Mouse (Mus musculus): Measurements from ENCODE around the gene Dll4.

DNA sequence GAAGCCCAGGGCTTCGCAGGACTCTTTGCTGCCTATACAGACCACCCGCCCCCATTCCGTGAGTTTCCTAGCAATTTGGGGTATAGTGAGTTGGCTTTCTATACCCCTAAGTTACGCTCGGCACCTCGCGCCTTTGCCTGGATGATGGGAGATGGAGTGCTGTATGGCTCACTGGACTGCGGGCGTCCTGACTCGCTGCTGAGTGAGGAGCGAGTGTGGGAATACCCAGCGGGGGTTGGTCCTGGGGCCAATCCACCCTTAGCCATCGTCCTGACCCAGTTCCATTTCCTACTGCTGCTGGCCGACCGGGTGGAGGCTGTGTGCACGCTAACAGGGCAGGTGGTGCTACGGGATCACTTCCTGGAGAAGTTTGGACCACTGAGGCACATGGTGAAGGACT is 32.3 kb upstream of the Dll4 start:
- TF ChIP-seq POLR2A (IDR thresholded peaks at IDR 0.05; ENCODE audit: borderline replicate concordance, extremely low read depth, low read depth, low read length) (no peak), CTCF (IDR thresholded peaks at IDR 0.05; ENCODE audit: insufficient read depth, low read length) (no peak)
